Mouse (Mus musculus) layer of hippocampus, adult 6 months (tissue): ENCODE results near the gene Tnip2. TPM values are rescaled to one million over a fixed set of nuclear protein-coding genes. Genes with fewer than 3 reads are reported as not detected.

ENCODE experiments used
- long read RNA-seq, 2 experiments: library from polyadenylated mRNA; unstranded; transcript quantifications; one replicate each; pipeline ENCODE4 v2.0.0; 2019 to 2020
- polyA plus RNA-seq: library from polyadenylated mRNA; unstranded; fragments of <200 nt; fragmentation: Nextera tagmentation; gene quantifications from 2 replicates; pipeline ENCODE4 v1.2.3, GENCODE M21; 2021

Tnip2 gene
- 8.4 and 9.0 TPM in 2 replicates for polyA plus RNA-seq
- long read RNA-seq, experiment 1, transcript Tnip2-202 (6 exons, 1,987 nt) = major isoform, 17 of 22 reads
- long read RNA-seq, experiment 1, partial matches to known transcripts = 0 of 22 reads
- long read RNA-seq, experiment 1, other reads (novel, unspliced or antisense) = 2 of 22 reads
- long read RNA-seq, experiment 2, transcript Tnip2-202 (6 exons, 1,987 nt) = major isoform, 51 of 93 reads
- long read RNA-seq, experiment 2, transcript Tnip2-206 (2 exons, 584 nt) = minor isoform, 21 of 93 reads
- long read RNA-seq, experiment 2, partial matches to known transcripts = 3 of 93 reads
- long read RNA-seq, experiment 2, other reads (novel, unspliced or antisense) = 18 of 93 reads

DNA sequence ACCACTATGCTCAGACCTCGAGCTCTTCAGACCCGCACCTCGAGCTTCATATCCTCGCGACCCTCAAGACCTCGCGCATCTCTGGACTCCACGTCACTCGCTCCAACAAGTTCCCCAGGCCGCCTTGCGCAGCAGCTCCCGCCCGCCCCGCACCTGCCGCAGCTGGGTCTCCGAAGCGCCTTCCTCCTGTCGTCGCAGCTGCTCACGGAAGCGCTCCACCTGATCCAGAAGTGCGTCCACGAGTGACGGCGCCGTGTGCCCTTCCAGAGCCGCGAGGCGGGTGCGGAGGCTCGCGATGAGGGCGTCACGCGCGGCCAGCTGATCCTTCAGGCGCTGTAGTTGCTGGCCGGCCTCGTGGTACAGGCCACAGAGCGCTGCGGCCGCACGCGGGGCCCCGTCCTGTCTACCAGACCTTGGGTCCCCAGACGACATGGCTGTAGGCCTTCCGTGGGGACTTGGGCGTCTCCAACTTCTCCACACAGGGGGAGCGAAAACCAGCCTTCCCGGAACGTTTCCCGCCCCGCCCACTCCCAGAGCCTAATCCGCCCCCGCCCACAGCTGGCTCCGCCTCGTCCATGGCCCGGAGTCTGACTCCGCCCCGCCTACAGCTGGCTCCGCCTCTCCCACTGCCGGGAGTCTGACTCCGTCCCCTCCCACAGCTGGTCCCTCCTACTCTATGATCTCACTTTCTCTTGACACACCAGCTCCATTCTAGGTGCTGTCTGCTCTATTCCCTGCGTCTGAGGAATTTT is at the start of gene Tnip2:
Gene Tnip2 (minus strand): TSS at position 526 of the 752 bp plus-strand sequence.

GRCm38 (mm10) chr5:34525663-34526476 is 12.1 kb upstream of the Tnip2 start, which contains the start of gene Sh3bp2:
Gene Sh3bp2 (plus strand): TSS chr5:34525838.

Other genes with a start within 250 kb of the Tnip2 start
- 9.0 and 11.9 TPM in 2 replicates for gene Zfyve28, start 225.5 kb downstream of the Tnip2 start, polyA plus RNA-seq
- gene Cfap99, start 225.4 kb downstream of the Tnip2 start, polyA plus RNA-seq = 0.13 and 0.23 TPM in 2 replicates
- gene Rnf4, start 177.7 kb downstream of the Tnip2 start, polyA plus RNA-seq = 66.6 and 74.3 TPM in 2 replicates
- 4.4 and 5.4 TPM in 2 replicates for gene Fam193a, start 144.1 kb downstream of the Tnip2 start, polyA plus RNA-seq
- 0.84 and 1.7 TPM in 2 replicates for gene Sh3bp2, start 11.8 kb upstream of the Tnip2 start, polyA plus RNA-seq
- gene Add1, start 59.7 kb upstream of the Tnip2 start, polyA plus RNA-seq = 93.0 and 95.9 TPM in 2 replicates
- gene Mfsd10, start 123.2 kb upstream of the Tnip2 start, polyA plus RNA-seq = 18.3 and 18.4 TPM in 2 replicates
- gene Nop14, start 146.2 kb upstream of the Tnip2 start, polyA plus RNA-seq = 11.5 and 13.8 TPM in 2 replicates
- 1.2 and 1.4 TPM in 2 replicates for gene Grk4, start 146.4 kb upstream of the Tnip2 start, polyA plus RNA-seq
- gene Htt, start 247.7 kb upstream of the Tnip2 start, polyA plus RNA-seq = 7.7 and 8.6 TPM in 2 replicates